Mouse (Mus musculus) heart, embryonic 14.5 days (tissue): ENCODE results near the gene Atp6v0c. TPM values are rescaled to one million over a fixed set of nuclear protein-coding genes. Genes with fewer than 3 reads are reported as not detected.
A peak's percentile ranks its signal among the peaks of the same experiment; 100 is the strongest.
"Not testable (repeated sequence)": the region's sequence is repeated elsewhere in the genome, so short reads cannot be mapped to it uniquely, and the experiment has no call there.

ENCODE experiments used
- ATAC-seq: fragments of 200-750 bp; cut with Nextera tagmentation; 2 replicates; pipeline ENCODE4 v1.8.0; 2017; ENCODE audit warnings: low read depth, moderate TSS enrichment; ENCODE audit not compliant: insufficient number of reproducible peaks, insufficient read depth, low FRiP score
- H3K27ac ChIP-seq, 2 experiments: fragments of 200-500 bp in 1 of 2; fragments of 300-500 bp in 1 of 2; sonication (generic) in 1 of 2; replicated peaks in 1 of 2; 2 replicates each; pipeline ENCODE4 v1.5.1; 2012 to 2014; ENCODE audit warnings: low read depth in 2 of 2, low read length in 2 of 2, control low read depth in 1 of 2, mild to moderate bottlenecking in 1 of 2, mixed read lengths in 1 of 2; ENCODE audit not compliant: control insufficient read depth in 1 of 2, insufficient read depth in 1 of 2
- H3K27me3 ChIP-seq: fragments of 300-500 bp; sonication (generic); 2 replicates; pipeline ENCODE4 v1.6.1; 2014; ENCODE audit warnings: mild to moderate bottlenecking, low read length, control low read depth; ENCODE audit not compliant: control insufficient read depth, insufficient read depth
- H3K36me3 ChIP-seq: fragments of 300-500 bp; sonication (generic); 2 replicates; pipeline ENCODE4 v1.6.1; 2014; ENCODE audit warnings: mild to moderate bottlenecking, control low read depth, low read length, mixed read lengths; ENCODE audit not compliant: control insufficient read depth, insufficient read depth
- H3K4me1 ChIP-seq, 2 experiments: fragments of 200-500 bp in 1 of 2; fragments of 300-500 bp in 1 of 2; sonication (generic) in 1 of 2; 2 replicates each; pipeline ENCODE4 v1.6.1; 2012 to 2014; ENCODE audit warnings: low read length in 2 of 2, control low read depth in 1 of 2, mixed read lengths in 1 of 2; ENCODE audit not compliant: control insufficient read depth in 2 of 2, insufficient read depth in 2 of 2
- H3K4me2 ChIP-seq: fragments of 300-500 bp; sonication (generic); 2 replicates; pipeline ENCODE4 v1.6.1; 2014; ENCODE audit warnings: mild to moderate bottlenecking, low read length
- H3K4me3 ChIP-seq, 2 experiments: fragments of 200-500 bp in 1 of 2; fragments of 300-500 bp in 1 of 2; sonication (generic) in 1 of 2; 2 replicates each; pipeline ENCODE4 v1.5.1; 2012 to 2014; ENCODE audit warnings: low read length in 2 of 2, mild to moderate bottlenecking in 2 of 2, control low read depth in 1 of 2, low read depth in 1 of 2, moderate library complexity in 1 of 2; ENCODE audit not compliant: control insufficient read depth in 1 of 2, insufficient read depth in 1 of 2
- H3K9ac ChIP-seq: fragments of 300-500 bp; sonication (generic); 2 replicates; pipeline ENCODE4 v1.6.1; 2014; ENCODE audit warnings: mild to moderate bottlenecking, low read length
- H3K9me3 ChIP-seq: fragments of 300-500 bp; sonication (generic); 2 replicates; pipeline ENCODE4 v1.6.1; 2016; ENCODE audit warnings: low read length, control low read depth; ENCODE audit not compliant: control insufficient read depth
- WGBS: fragments of 180-500 bp; shearing (Covaris S2); extraction: QIAGEN DNeasy Blood & Tissue Kit; methylation state at CpG from one replicate; pipeline ENCODE4 v1.1.7; 2014; 5-methylcytosine and 5-hydroxymethylcytosine counted together
- polyA plus RNA-seq: library from polyadenylated mRNA; unstranded; fragments of >200 nt; fragmentation: Nextera tagmentation; extraction: Ambion mirVana; gene quantifications from 2 replicates; pipeline ENCODE4 v1.2.1, GENCODE M21; 2014

Gene Atp6v0c
- polyA plus RNA-seq, 1 experiment from 2014 or later = 616 TPM

DNA sequence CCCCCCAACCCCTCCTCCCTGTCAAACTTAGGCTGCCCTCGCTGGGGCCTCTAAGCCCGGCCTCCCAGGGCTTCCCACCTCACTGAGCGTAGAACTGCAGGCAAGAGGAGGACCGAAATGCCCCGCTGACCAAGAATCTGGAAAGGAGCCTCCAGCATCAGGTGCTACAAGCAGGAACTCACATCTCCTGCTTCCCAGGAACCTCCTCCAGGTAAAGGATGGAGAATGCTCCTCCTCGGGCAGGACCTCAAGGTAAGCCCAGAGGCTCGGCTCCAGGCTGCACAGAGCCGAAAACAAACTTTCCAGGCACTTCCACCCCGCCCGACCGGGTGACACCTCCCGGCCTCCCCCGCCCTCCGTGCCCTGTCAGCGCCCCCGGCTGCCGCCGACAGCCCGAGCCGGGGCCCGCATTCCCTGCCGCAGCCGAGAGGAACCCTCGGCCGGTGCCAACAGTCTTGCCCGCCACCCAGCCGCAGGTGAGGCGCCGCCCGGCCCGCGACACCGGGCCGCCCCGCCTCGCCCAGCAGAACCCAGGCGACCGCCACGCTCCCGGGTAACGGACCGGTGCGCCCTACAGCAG, 28.6 kb downstream of the Atp6v0c start:
- Histone ChIP-seq H3K27ac (peak overlapping the region; percentile 93 to 95), H3K4me3 (peak overlapping the region; percentile 95 to 99), H3K9ac (peak overlapping the region; percentile 97), H3K9me3 (no peaks in the 10 kb centered on the region), H3K4me2 (peak overlapping the region; percentile 71), H3K27me3 (no peaks in the 10 kb centered on the region), H3K4me1 (peaks cover 5 to 38% of the 10 kb centered on the region in 2 experiments; a peak in 3 of 4 replicates), H3K36me3 (no peaks in the 10 kb centered on the region)
- under 1% methylated on average over 43 of the region's 43 CpGs for WGBS
- ATAC-seq = peak; percentile 20

DNA sequence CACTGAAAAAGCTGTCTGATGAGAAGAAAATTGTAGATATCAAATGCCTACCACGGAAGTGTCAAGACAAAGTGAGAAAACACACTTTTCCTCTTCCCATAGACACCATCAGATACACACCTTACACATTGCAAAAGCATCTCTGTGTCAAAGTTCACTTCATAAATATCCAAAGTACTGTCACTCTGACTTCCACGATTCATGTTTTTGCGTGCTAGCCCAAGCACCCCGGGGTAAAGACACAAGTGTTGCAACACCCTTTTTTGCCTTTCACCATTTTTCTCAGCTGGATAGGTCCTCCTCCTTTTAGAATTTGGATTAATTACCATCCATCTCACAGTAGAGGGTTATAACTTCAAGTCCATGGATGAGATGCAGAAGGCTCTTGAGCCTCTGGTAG, 29.5 kb downstream of the Atp6v0c start:
- Histone ChIP-seq H3K4me3 (peak overlapping the region in 1 of 2 experiments; percentile 95; a peak in 1 of 4 replicates), H3K27ac (peak overlapping the region in 1 of 2 experiments; percentile 95; a peak in 1 of 4 replicates)
- WGBS = 84% methylated on average over 4 of the region's 4 CpGs

DNA sequence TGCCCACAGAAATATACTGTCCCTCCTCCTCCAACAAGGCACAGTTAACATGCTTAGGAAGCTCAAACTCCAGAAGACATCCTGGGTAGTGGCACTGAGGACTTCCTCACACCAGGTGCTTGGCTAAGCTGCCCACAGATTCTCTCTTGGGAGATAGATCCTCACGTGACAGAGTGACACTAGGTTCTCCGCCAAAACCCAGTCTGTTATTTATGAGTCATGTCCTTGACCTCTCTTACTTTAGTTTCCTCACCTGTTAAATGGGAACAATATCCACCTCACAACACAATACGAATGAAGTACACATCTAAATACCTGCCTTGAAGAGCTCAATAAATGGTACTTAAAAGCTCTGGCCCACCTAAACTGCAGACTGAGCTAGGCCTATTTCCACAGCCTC, 30.2 kb downstream of the Atp6v0c start:
- Histone ChIP-seq H3K36me3 (no peaks in the 10 kb centered on the region), H3K4me3 (no peak overlapping the region), H3K4me1 (peaks cover 5 to 41% of the 10 kb centered on the region in 2 experiments; a peak in 3 of 4 replicates), H3K27me3 (no peaks in the 10 kb centered on the region), H3K9ac (no peak overlapping the region), H3K27ac (no peak overlapping the region), H3K4me2 (no peak overlapping the region), H3K9me3 (no peaks in the 10 kb centered on the region)
- no peak for ATAC-seq
- 83% methylated on average over 3 of the region's 3 CpGs for WGBS

More for the DNA sequence above, 29.5 kb downstream of the Atp6v0c start:
- no peaks in the 10 kb centered on the region for H3K27me3 ChIP-seq
- no peaks in the 10 kb centered on the region for H3K36me3 ChIP-seq
- peak overlapping the region; percentile 97 for H3K9ac ChIP-seq
- ATAC-seq = no peak
- peaks cover 5 to 38% of the 10 kb centered on the region in 2 experiments; a peak in 3 of 4 replicates for H3K4me1 ChIP-seq
- peak overlapping the region; percentile 71 for H3K4me2 ChIP-seq
- H3K9me3 ChIP-seq = no peaks in the 10 kb centered on the region

DNA sequence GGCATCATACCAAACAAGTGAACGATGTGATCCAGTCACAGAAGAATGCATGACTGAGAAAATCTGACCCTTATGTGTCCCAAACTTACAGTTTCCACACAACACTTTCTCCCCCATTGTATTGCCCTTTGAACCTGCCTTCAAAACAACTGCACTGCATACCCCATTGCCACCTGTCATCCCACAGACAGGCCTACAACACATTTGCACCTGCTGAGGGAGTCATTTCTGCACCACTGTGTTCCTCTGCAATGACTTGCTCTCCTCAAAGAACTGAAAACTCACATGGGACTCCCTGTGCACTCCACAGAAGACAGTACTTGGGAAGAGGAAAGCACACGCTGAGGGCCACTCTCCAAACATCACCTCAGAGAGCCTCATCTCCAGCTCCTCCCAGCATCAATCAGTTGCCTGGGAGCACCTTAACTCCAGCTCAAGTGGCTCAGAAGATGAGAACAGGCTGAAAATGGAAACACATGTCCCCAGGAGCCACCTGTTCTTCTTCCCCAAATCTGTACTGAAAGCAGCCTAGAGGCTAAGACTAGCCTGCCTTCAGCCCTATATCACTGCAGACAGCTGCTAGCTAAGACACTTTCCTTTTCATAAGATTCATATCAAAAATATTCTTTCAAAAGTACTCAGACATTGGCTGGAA, 32.1 kb downstream of the Atp6v0c start:
- no peak overlapping the region for H3K4me3 ChIP-seq
- H3K4me1 ChIP-seq = peaks cover 5 to 40% of the 10 kb centered on the region in 2 experiments; a peak in 3 of 4 replicates
- no peaks in the 10 kb centered on the region for H3K36me3 ChIP-seq
- no peak overlapping the region; the same call in 1 of the 2 replicates for H3K9ac ChIP-seq
- H3K4me2 ChIP-seq = no peak overlapping the region
- 0 out of 4 replicates have a peak overlapping the region, but pooled peaks of 1 of the 2 experiments have one; percentile 11 for H3K27ac ChIP-seq
- H3K9me3 ChIP-seq = no peaks in the 10 kb centered on the region
- H3K27me3 ChIP-seq = no peaks in the 10 kb centered on the region
- 47% methylated on average over 2 of the region's 2 CpGs for WGBS
- no peak for ATAC-seq

DNA sequence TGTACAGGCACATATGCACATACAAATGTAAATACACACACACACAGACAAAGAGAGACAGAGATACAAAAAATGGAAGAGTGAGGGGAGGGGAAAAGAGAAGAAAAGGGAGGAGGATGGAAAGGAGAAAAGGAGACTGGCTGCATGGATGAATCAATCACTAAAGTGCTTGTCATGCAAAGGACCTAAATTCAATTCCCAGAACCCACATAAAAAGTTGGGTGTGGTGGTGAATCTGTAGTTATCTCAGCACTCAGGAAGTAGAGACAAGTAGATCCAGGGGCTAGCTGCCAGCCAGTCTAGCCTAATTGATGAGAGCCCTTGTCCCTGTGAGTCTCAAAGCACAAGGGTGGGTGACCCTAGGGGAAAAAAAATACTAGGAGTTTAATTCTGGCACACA, 35.4 kb downstream of the Atp6v0c start:
- Histone ChIP-seq H3K27ac (no peak overlapping the region), H3K4me1 (peaks cover 2 to 25% of the 10 kb centered on the region in 2 experiments; a peak in 3 of 4 replicates), H3K9ac (no peak overlapping the region), H3K4me2 (no peak overlapping the region), H3K36me3 (no peaks in the 10 kb centered on the region), H3K27me3 (no peaks in the 10 kb centered on the region), H3K9me3 (no peaks in the 10 kb centered on the region), H3K4me3 (no peak overlapping the region)
- no peak for ATAC-seq

DNA sequence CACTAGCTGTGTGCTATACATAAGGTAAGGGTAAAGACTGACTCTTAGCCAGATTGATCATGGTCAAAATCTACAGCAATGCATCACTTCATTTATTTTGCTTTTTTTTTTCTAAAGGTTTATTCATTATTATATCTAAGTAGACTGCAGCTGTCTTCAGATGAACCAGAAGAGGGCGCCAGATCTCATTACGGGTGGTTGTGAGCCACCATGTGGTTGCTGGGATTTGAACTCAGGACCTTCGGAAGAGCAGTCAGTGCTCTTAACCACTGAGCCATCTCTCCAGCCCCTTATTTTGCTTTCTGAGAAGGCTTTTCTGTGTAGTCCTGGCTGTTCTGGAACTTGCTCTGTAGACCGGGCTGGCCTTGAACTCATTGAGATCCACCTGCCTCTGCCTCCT, 36.6 kb downstream of the Atp6v0c start:
- not testable (repeated sequence) for H3K4me2 ChIP-seq, H3K9me3 ChIP-seq, H3K9ac ChIP-seq, H3K36me3 ChIP-seq, H3K27me3 ChIP-seq, H3K27ac ChIP-seq, H3K4me3 ChIP-seq, ATAC-seq
- peaks cover 2 to 23% of the 10 kb centered on the region in 2 experiments; a peak in 3 of 4 replicates for H3K4me1 ChIP-seq
- WGBS = 92% methylated on average over 4 of the region's 4 CpGs

DNA sequence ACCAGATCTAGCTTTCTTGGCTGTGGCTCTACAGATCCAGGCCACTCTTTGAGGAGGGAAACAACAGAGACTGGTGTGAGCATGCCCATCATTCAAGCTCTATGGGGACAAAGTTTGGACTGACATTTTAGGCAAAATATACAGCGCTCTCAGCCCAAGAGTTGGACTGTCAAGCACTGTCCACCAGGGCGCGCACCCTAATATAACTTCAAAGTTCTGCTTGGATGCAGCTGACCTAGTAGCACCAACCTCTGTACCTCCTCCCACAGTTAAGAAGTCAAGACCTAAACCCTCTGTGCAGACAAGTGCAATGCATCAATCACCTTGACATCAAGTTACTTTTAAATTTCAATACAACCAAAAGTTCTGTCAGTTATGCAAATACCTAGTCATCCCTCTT, 37.9 kb downstream of the Atp6v0c start:
- no peaks in the 10 kb centered on the region for H3K36me3 ChIP-seq
- H3K9ac ChIP-seq = no peak overlapping the region
- H3K9me3 ChIP-seq = no peaks in the 10 kb centered on the region
- no peaks in the 10 kb centered on the region for H3K27me3 ChIP-seq
- no peak overlapping the region for H3K4me2 ChIP-seq
- no peak for ATAC-seq
- peaks cover 0 to 9% of the 10 kb centered on the region in 2 experiments; a peak in 1 of 4 replicates for H3K4me1 ChIP-seq
- no peak overlapping the region for H3K4me3 ChIP-seq
- 85% methylated on average over 3 of the region's 3 CpGs for WGBS
- H3K27ac ChIP-seq = no peak overlapping the region
